Mouse (Mus musculus): ENCODE results near the gene Fem1a. TPM values are rescaled to one million over a fixed set of nuclear protein-coding genes. Genes with fewer than 3 reads are reported as not detected.
A peak's percentile ranks its signal among the peaks of the same experiment; 100 is the strongest.

Fem1a gene
- polyA plus RNA-seq, 1 experiment = 31.0 TPM

- DNase-seq (ENCODE audit: low read depth) = no peak
- TF ChIP-seq CTCF (IDR thresholded peaks at IDR 0.05; ENCODE audit: borderline replicate concordance, extremely low read depth, insufficient read depth, insufficient read length) = no peak
- TF ChIP-seq POLR2A (IDR thresholded peaks at IDR 0.05; ENCODE audit: borderline replicate concordance, extremely low read depth, insufficient read depth, insufficient read length, poor library complexity, severe bottlenecking) = no peak
Observed at GRCm38 (mm10) chr17:56283316-56283715, 26.7 kb downstream of the Fem1a start.

- TF ChIP-seq CTCF (IDR thresholded peaks at IDR 0.05; ENCODE audit: borderline replicate concordance, extremely low read depth, insufficient read depth, insufficient read length) (no peak), POLR2A (IDR thresholded peaks at IDR 0.05; ENCODE audit: borderline replicate concordance, extremely low read depth, insufficient read depth, insufficient read length, poor library complexity, severe bottlenecking) (no peak)
- no peak for DNase-seq (ENCODE audit: low read depth)
Observed at GRCm38 (mm10) chr17:56285995-56286394, 29.4 kb downstream of the Fem1a start.

DNA sequence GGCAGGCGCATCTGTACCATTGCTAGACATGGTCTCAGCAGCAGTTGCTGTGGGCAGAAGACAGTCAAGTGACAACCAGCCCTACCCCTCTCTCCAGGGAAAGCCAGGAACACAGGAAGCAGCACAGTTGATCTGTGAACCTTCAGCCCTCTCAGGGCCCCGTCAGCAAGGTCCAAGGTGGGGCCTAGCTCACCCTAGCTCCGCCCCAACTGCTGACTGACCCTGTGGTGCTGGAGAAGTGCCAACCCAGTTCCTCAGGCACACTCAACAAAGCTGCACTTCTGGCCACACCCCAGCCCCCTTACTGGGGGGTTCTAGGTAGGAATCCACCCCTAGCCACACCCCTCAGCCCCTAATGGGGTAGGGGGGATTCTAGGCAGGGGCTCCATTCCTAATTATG is 31.2 kb downstream of the Fem1a start:
- peak; percentile 22 for DNase-seq (ENCODE audit: low read depth)
- TF ChIP-seq POLR2A (IDR thresholded peaks at IDR 0.05; ENCODE audit: borderline replicate concordance, extremely low read depth, insufficient read depth, insufficient read length, poor library complexity, severe bottlenecking) (no peak), CTCF (IDR thresholded peaks at IDR 0.05; ENCODE audit: borderline replicate concordance, extremely low read depth, insufficient read depth, insufficient read length) (no peak)

DNA sequence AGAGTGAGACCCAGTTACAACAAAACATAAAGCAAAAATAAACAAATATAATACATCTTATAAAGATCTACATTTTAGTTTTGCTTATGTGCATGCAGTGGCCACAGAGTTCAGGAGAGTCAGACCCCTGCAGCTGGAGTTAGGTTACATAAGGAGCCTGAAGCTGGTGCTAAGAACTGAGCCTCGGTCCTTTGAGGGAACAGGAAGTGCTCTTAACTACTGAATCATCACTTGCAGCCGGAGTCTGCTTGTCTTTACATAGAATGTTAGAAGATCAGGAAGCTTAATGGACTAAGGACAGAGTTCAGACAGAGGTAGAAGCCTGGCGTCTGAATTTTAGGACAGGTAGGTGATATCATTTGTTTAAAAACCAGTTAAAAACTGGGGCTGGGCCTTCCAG is 32.3 kb downstream of the Fem1a start:
- TF ChIP-seq POLR2A (IDR thresholded peaks at IDR 0.05; ENCODE audit: borderline replicate concordance, extremely low read depth, insufficient read depth, insufficient read length, poor library complexity, severe bottlenecking) (no peak), CTCF (IDR thresholded peaks at IDR 0.05; ENCODE audit: borderline replicate concordance, extremely low read depth, insufficient read depth, insufficient read length) (no peak)
- DNase-seq (ENCODE audit: low read depth) = no peak

GRCm38 (mm10) chr17:56289371-56290331 is 33.0 kb downstream of the Fem1a start:
- TF ChIP-seq CTCF (IDR thresholded peaks at IDR 0.05; ENCODE audit: borderline replicate concordance, extremely low read depth, insufficient read depth, insufficient read length) = no peak
- TF ChIP-seq POLR2A (IDR thresholded peaks at IDR 0.05; ENCODE audit: borderline replicate concordance, extremely low read depth, insufficient read depth, insufficient read length, poor library complexity, severe bottlenecking) = no peak
- DNase-seq (ENCODE audit: low read depth) = peak; percentile 72

- peak; percentile 89 for DNase-seq (ENCODE audit: low read depth)
- no peak for TF ChIP-seq CTCF (IDR thresholded peaks at IDR 0.05; ENCODE audit: borderline replicate concordance, extremely low read depth, insufficient read depth, insufficient read length)
- TF ChIP-seq POLR2A (IDR thresholded peaks at IDR 0.05; ENCODE audit: borderline replicate concordance, extremely low read depth, insufficient read depth, insufficient read length, poor library complexity, severe bottlenecking) = no peak
Observed at GRCm38 (mm10) chr17:56290388-56291170, 34.0 kb downstream of the Fem1a start.

GRCm38 (mm10) chr17:56291171-56291511 is 34.5 kb downstream of the Fem1a start:
- TF ChIP-seq POLR2A (IDR thresholded peaks at IDR 0.05; ENCODE audit: borderline replicate concordance, extremely low read depth, insufficient read depth, insufficient read length, poor library complexity, severe bottlenecking) (0 out of 2 replicates have a peak, but pooled peaks have one; percentile 9), CTCF (IDR thresholded peaks at IDR 0.05; ENCODE audit: borderline replicate concordance, extremely low read depth, insufficient read depth, insufficient read length) (peak; percentile 83)
- DNase-seq (ENCODE audit: low read depth) = peak; percentile 95

GRCm38 (mm10) chr17:56291826-56292475 is 35.3 kb downstream of the Fem1a start:
- no peak for DNase-seq (ENCODE audit: low read depth)
- TF ChIP-seq CTCF (IDR thresholded peaks at IDR 0.05; ENCODE audit: borderline replicate concordance, extremely low read depth, insufficient read depth, insufficient read length) = no peak
- no peak for TF ChIP-seq POLR2A (IDR thresholded peaks at IDR 0.05; ENCODE audit: borderline replicate concordance, extremely low read depth, insufficient read depth, insufficient read length, poor library complexity, severe bottlenecking)

GRCm38 (mm10) chr17:56292531-56293222 is 36.1 kb downstream of the Fem1a start, which contains the start of gene Plin3:
Gene Plin3, minus strand, starts transcription at chr17:56292873.
- TF ChIP-seq CTCF (IDR thresholded peaks at IDR 0.05; ENCODE audit: borderline replicate concordance, extremely low read depth, insufficient read depth, insufficient read length) (no peak), POLR2A (IDR thresholded peaks at IDR 0.05; ENCODE audit: borderline replicate concordance, extremely low read depth, insufficient read depth, insufficient read length, poor library complexity, severe bottlenecking) (no peak)
- DNase-seq (ENCODE audit: low read depth) = no peak

- DNase-seq (ENCODE audit: low read depth) = no peak
- TF ChIP-seq POLR2A (IDR thresholded peaks at IDR 0.05; ENCODE audit: borderline replicate concordance, extremely low read depth, insufficient read depth, insufficient read length, poor library complexity, severe bottlenecking) (no peak), CTCF (IDR thresholded peaks at IDR 0.05; ENCODE audit: borderline replicate concordance, extremely low read depth, insufficient read depth, insufficient read length) (no peak)
Observed at GRCm38 (mm10) chr17:56293291-56293690, 36.7 kb downstream of the Fem1a start.

Data from brain, embryonic 14.5 days (tissue).